Mouse (Mus musculus): Measurements from ENCODE around the gene Rai1.

- no peak for TF ChIP-seq CTCF (IDR thresholded peaks at IDR 0.05 in 2 of 3, conservative IDR thresholded peaks at IDR 0.05 in 1 of 3; ENCODE audit: control insufficient read depth in 1 of 3, insufficient read depth in 1 of 3, low read depth in 2 of 3, low read length in 3 of 3, poor library complexity in 1 of 3, severe bottlenecking in 1 of 3)
- no peak for TF ChIP-seq MAFK (IDR thresholded peaks at IDR 0.05; ENCODE audit: borderline replicate concordance, low read depth, low read length)
- TF ChIP-seq ZMIZ1 (IDR thresholded peaks at IDR 0.05; ENCODE audit: low read depth, low read length), result no peak
- TF ChIP-seq POLR2A (IDR thresholded peaks at IDR 0.05; ENCODE audit: control insufficient read depth in 1 of 2, insufficient read depth in 1 of 2, low read depth in 1 of 2, low read length in 2 of 2, poor library complexity in 1 of 2), result no peak
These were observed 1.2 kb upstream of the Rai1 start for GRCm38 (mm10) chr11:60103567-60103966.

Measured in MEL (cell line).